Mouse (Mus musculus) CD4-positive naive resting alpha-beta T cell, adult 76 days (primary cell): ENCODE results near the gene Adipoq. TPM values are rescaled to one million over a fixed set of nuclear protein-coding genes. Genes with fewer than 3 reads are reported as not detected.

Source experiments
- total RNA-seq: library from RNA; stranded (reverse); gene quantifications from one replicate; pipeline ENCODE4 v1.2.4, GENCODE M21; 2023

Gene Adipoq
- total RNA-seq: not detected

DNA sequence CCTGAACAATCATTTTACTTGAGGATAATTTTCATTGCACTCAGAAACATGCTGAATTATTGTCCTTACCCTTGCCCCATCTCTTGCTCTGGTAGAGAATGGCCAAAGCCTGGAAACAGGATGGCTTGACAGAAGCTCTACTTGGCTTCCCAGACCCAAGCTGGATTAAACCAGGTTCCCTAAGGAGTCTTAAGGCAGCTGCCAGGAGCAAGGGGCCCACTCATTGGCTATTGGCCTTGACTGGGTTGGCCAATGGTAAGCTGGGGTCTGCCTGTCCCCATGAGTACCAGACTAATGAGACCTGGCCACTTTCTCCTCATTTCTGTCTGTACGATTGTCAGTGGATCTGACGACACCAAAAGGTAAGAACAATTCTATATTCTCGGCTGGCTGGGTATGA lies at the start of gene Adipoq:
Gene Adipoq (plus strand): TSS at position 257 of the 400 bp plus-strand sequence.

DNA sequence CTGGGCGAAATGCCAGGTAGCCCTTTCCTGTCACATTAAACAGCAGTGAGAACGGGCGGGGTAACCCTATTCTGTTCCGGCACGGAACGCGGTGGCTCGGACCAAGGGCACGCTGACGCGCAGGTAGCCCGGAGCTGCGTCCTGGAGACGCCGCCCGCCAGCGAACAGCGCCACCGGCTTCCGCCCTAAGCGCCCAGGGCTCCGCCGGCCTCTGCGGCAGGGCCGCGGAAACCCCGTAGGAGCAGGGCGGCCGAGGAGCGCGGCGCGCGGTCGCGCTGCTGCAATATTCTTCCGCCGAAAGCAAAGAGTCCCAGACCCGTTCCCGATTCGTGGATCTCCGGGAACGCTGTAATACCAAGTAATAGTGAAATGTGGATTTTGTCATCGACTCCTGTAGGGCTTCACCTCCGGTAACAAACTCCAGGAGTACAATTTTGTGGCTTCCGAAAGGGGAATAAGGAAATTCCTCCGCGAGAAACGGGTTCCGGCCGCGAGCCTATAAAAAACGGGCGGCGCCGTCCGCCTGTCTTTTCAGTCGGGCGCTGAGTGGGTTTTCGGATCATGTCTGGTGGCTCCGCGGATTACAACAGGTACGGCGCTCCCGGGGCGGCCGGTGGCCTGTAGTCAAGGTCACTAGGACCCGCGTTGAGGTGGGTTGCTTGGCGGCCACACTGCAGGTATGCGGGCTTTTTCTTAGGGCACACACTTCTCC lies 38.9 kb upstream of the Adipoq start, which contains the start of gene Eif4a2:
Gene Eif4a2 (plus strand): TSS at position 214 of the 712 bp plus-strand sequence.

DNA sequence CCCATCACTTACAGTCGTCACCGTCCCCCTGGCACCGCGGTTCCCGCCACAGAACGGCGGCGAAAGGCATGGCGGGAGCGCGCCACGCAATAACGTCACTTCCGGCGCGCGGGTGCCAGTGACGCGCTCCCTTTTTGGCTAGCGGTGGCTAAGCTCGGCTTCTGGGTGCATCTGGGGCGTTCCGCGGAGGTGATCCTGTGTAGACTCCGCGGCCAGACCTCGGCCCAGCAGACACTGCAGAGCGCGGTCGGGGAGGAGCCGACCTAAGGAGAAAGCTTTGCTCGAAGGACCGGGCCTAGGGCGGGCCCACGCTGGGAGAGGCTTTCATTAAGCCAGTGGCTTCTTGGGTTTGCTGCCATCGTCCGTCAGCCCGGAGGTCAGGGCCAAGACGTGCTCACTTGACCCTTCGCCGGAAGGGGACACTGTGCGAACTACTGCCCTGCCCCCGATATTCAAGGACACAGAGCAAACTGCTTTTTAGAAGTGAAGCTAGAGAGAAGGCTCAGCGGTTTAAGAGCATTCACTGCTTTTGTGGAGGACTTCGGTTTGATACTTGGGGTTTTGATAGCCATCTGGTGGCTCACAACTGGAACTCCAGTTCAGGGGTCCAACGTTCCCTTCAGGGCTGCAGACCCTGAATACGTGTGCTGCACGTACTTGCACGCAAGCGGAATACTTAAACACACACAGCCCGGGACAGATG lies 18.5 kb upstream of the Adipoq start, which contains the start of gene Rfc4:
Gene Rfc4 (minus strand): TSS at position 65 of the 703 bp plus-strand sequence.

Other genes starting within 250 kb of the Adipoq start
- not detected for gene Fetub, start 228.2 kb upstream of the Adipoq start, total RNA-seq
- gene Hrg, start 195.5 kb upstream of the Adipoq start, total RNA-seq: not detected
- not detected for gene Kng2, start 117.1 kb upstream of the Adipoq start, total RNA-seq
- gene Kng1, start 88.7 kb upstream of the Adipoq start, total RNA-seq: not detected
- gene Eif4a2, start 39.1 kb upstream of the Adipoq start, total RNA-seq: 1,004 TPM
- gene Rfc4, start 18.8 kb upstream of the Adipoq start, total RNA-seq: 6.0 TPM
- 121 TPM for gene St6gal1, start 78.2 kb downstream of the Adipoq start, total RNA-seq